Mouse (Mus musculus) lung, embryonic 16.5 days (tissue): ENCODE measurements around the gene Ogg1. TPM values are rescaled to one million over a fixed set of nuclear protein-coding genes. Genes with fewer than 3 reads are reported as not detected.

Experiments used
- ATAC-seq: fragments of 200-750 bp; cut with Nextera tagmentation; 2 replicates; pipeline ENCODE4 v1.8.0; 2017; ENCODE audit warnings: low read depth, mild to moderate bottlenecking, moderate library complexity
- H3K27ac ChIP-seq: fragments of 300-500 bp; sonication (generic); 2 replicates; pipeline ENCODE4 v1.5.1; 2014; ENCODE audit warnings: mild to moderate bottlenecking, control low read depth, low read length
- H3K27me3 ChIP-seq: fragments of 300-500 bp; sonication (generic); 2 replicates; pipeline ENCODE4 v1.6.1; 2014; ENCODE audit warnings: low read depth, low read length, mixed read lengths; ENCODE audit not compliant: control insufficient read depth, insufficient read depth
- H3K36me3 ChIP-seq: fragments of 300-500 bp; sonication (generic); 2 replicates; pipeline ENCODE4 v1.6.1; 2014; ENCODE audit warnings: low read length; ENCODE audit not compliant: control insufficient read depth, insufficient read depth
- H3K4me1 ChIP-seq: fragments of 300-500 bp; sonication (generic); replicated peaks from 2 replicates; pipeline ENCODE4 v1.6.1; 2014; ENCODE audit warnings: low read length, mixed read lengths; ENCODE audit not compliant: control insufficient read depth, insufficient read depth
- H3K4me2 ChIP-seq: fragments of 300-500 bp; sonication (generic); 2 replicates; pipeline ENCODE4 v1.6.1; 2014; ENCODE audit warnings: low read depth, low read length, control low read depth
- H3K4me3 ChIP-seq: fragments of 300-500 bp; sonication (generic); 2 replicates; pipeline ENCODE4 v1.5.1; 2014; ENCODE audit warnings: mild to moderate bottlenecking, low read length, control low read depth
- H3K9ac ChIP-seq: fragments of 300-500 bp; sonication (generic); 2 replicates; pipeline ENCODE4 v1.6.1; 2014; ENCODE audit warnings: low read length, control low read depth
- H3K9me3 ChIP-seq: fragments of 300-500 bp; sonication (generic); 2 replicates; pipeline ENCODE4 v1.6.1; 2016; ENCODE audit warnings: low read length; ENCODE audit not compliant: control insufficient read depth
- WGBS: fragments of 180-500 bp; shearing (Covaris S2); extraction: QIAGEN DNeasy Blood & Tissue Kit; methylation state at CpG from one replicate; pipeline ENCODE4 v1.1.7; 2014; 5-methylcytosine and 5-hydroxymethylcytosine counted together
- polyA plus RNA-seq: library from polyadenylated mRNA; unstranded; fragments of >200 nt; fragmentation: Nextera tagmentation; extraction: Ambion mirVana; gene quantifications from 2 replicates; pipeline ENCODE4 v1.2.1, GENCODE M21; 2015

Gene Ogg1
- polyA plus RNA-seq, 1 experiment from 2014 or later = 17.6 TPM

DNA sequence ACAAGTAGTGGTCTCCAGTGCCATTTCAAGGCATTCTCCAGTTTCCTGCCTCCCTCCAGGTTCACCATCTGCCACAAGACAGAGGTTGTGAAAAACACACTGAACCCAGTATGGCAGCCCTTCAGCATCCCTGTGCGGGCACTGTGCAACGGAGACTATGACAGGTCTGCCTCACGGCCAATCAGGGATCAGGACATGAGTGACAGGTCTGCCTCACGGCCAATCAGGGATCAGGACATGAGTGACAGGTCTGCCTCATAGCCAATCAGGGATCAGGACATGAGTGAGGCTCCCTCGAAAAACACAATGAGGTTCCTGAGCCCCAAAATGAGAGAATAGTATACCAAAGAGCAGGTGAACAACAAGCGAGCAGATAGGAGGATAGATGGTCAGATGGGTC is 36.4 kb upstream of the Ogg1 start:
- Histone ChIP-seq H3K36me3 (no peaks in the 10 kb centered on the region), H3K27ac (no peak overlapping the region), H3K9me3 (no peaks in the 10 kb centered on the region), H3K9ac (no peak overlapping the region), H3K27me3 (no peaks in the 10 kb centered on the region), H3K4me1 (no peaks in the 10 kb centered on the region), H3K4me2 (no peak overlapping the region), H3K4me3 (no peak overlapping the region)
- 65% methylated on average over 6 of the region's 6 CpGs for WGBS
- no peak for ATAC-seq

GRCm38 (mm10) chr6:113292938-113293337 is 33.8 kb upstream of the Ogg1 start:
- Histone ChIP-seq H3K4me3 (no peak overlapping the region), H3K9ac (no peak overlapping the region), H3K27ac (no peak overlapping the region), H3K4me1 (no peaks in the 10 kb centered on the region), H3K9me3 (no peaks in the 10 kb centered on the region), H3K36me3 (no peaks in the 10 kb centered on the region), H3K27me3 (no peaks in the 10 kb centered on the region), H3K4me2 (no peak overlapping the region)
- ATAC-seq = no peak
- WGBS = 67% methylated on average over 5 of the region's 5 CpGs

DNA sequence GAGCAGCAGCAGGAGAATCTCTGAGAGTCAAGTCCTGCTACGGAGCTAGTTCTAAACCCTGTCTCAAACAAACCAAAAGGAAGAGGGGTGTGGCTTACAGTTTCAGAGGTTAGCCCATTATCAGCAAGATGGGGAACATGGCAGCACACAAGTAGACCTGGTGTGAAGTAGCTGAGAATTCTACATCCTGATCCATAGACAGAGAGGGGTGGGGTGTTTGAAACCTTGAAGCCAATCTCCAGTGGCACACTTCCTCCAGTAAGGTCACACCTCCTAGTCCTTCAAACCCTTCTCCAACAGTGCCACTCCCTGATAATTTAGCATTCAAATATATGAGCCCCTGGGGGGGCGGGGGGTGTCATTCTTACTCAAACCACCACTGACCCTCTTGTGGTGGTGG is 30.7 kb upstream of the Ogg1 start:
- WGBS = 56% methylated on average over 2 of the region's 2 CpGs
- Histone ChIP-seq H3K9me3 (no peaks in the 10 kb centered on the region), H3K4me2 (no peak overlapping the region), H3K9ac (no peak overlapping the region), H3K27me3 (no peaks in the 10 kb centered on the region), H3K36me3 (no peaks in the 10 kb centered on the region), H3K4me1 (no peaks in the 10 kb centered on the region), H3K27ac (no peak overlapping the region), H3K4me3 (no peak overlapping the region)
- ATAC-seq = no peak

DNA sequence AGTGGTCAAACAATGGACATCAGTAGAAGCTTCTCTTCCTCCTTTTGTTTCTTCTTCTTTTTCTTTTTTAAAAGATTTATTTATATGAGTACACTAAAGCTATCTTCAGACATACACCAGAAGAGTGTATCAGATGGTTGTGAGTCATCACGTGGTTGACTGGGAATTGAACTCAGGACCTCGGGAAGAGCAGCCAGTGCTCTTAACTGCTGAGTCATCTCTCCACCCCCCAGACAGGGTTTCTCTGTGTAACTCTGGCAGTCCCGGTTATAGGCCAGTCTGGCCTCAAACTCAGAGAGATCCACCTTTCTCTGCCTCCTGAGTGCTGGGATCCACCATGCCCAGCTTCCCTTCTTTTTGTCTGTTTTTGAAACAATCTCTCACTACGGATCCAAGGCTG is 30.1 kb upstream of the Ogg1 start:
- no peak for ATAC-seq
- Histone ChIP-seq H3K4me2 (no peak overlapping the region), H3K9me3 (no peaks in the 10 kb centered on the region), H3K27ac (no peak overlapping the region), H3K36me3 (no peaks in the 10 kb centered on the region), H3K4me3 (no peak overlapping the region), H3K9ac (no peak overlapping the region), H3K4me1 (no peaks in the 10 kb centered on the region), H3K27me3 (no peaks in the 10 kb centered on the region)
- 58% methylated on average over 4 of the region's 4 CpGs for WGBS

DNA sequence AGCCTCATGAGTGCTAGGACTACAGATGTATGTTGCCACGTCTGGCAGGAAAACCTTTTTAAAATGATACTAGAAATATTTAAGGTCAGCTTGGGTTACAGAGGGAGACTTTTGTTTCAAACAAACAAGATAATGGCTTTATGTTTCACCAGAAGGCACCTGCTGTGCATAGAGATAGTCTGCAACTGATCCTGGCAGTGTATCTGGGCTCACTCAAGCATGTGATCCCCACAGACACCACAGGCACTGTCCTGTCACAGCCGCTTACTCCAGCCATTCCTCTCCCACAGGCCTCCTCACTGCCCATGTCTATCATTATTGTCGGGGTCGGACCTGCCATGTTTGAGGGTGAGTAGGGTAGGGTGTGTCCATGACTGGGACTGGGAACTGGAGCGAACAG is 25.4 kb upstream of the Ogg1 start:
- ATAC-seq = no peak
- no peak overlapping the region for H3K27ac ChIP-seq
- WGBS = 74% methylated on average over 5 of the region's 5 CpGs
- no peak overlapping the region for H3K4me2 ChIP-seq
- H3K9me3 ChIP-seq = no peaks in the 10 kb centered on the region
- no peaks in the 10 kb centered on the region for H3K27me3 ChIP-seq
- no peaks in the 10 kb centered on the region for H3K36me3 ChIP-seq
- H3K4me1 ChIP-seq = peaks cover 4% of the 10 kb centered on the region
- no peak overlapping the region for H3K4me3 ChIP-seq
- no peak overlapping the region for H3K9ac ChIP-seq

DNA sequence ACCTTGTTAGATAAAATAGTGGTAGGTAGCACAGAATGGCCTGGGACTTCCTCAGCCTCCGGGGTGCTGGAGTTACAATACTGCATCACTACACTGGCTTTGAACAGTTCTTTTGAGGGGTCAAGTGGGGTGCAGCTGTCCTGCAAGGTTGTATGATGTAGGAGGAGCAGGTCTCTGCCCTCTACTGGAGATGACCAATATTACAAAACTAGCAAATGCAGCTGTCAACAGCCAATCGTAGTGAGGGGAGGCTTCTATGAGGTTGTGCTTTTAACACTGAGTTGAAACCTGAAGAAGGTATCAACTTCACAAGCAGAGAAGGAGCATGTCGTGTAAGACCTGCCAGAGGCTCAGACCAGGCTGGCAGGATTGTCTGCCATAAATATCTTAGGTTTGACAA is 24.5 kb upstream of the Ogg1 start:
- WGBS = 17% methylated on average over 3 of the region's 3 CpGs
- H3K9me3 ChIP-seq = no peaks in the 10 kb centered on the region
- peaks cover 4% of the 10 kb centered on the region for H3K4me1 ChIP-seq
- H3K27ac ChIP-seq = no peak overlapping the region
- H3K36me3 ChIP-seq = no peaks in the 10 kb centered on the region
- H3K4me2 ChIP-seq = no peak overlapping the region
- no peaks in the 10 kb centered on the region for H3K27me3 ChIP-seq
- no peak for ATAC-seq
- H3K9ac ChIP-seq = no peak overlapping the region
- H3K4me3 ChIP-seq = no peak overlapping the region

DNA sequence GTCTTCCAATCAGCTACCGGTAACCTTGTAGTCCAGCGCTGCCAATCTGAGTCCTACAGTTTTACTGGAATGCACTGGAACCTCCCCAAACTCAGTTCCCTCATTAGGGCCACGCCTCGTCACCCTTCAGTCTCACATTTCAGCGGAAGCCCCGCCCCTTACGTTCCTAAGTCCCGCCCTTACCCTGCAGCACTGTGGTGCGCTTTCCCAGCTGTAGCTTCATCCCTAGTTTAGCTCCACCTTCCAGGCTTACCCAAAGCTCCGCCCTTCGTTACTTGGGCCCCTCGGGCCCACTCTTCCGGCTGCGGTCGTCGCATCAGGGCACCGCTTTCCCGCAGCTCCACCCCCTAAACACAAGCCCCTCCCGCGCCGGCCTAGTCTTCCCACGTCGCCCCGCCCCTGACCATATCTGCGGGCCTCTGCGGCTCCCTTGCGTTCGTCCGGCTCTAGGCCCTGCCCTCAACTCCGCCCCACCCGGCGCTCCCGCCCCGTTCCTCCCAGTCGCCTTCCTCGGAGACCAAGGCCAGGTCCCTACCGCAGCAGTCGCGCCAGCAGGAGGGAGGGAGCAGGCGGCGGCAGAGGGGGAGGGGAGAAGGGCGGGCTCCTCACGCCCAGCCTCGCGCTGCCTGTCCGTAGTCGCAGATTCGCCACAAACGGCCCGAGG is 20.3 kb upstream of the Ogg1 start:
- H3K4me2 ChIP-seq = peak overlapping the region; percentile 81
- peaks cover 14% of the 10 kb centered on the region for H3K4me1 ChIP-seq
- peak overlapping the region; percentile 94 for H3K4me3 ChIP-seq
- 1% methylated on average over 50 of the region's 50 CpGs for WGBS
- H3K27me3 ChIP-seq = no peaks in the 10 kb centered on the region
- peak; percentile 98 for ATAC-seq
- H3K36me3 ChIP-seq = peaks cover 12% of the 10 kb centered on the region
- no peaks in the 10 kb centered on the region for H3K9me3 ChIP-seq
- peak overlapping the region; percentile 98 for H3K9ac ChIP-seq
- H3K27ac ChIP-seq = peak overlapping the region; percentile 99

GRCm38 (mm10) chr6:113306986-113307349 is 19.8 kb upstream of the Ogg1 start, which contains the start of gene Brpf1:
Gene Brpf1 (plus strand): TSS chr6:113307137.
- no peaks in the 10 kb centered on the region for H3K9me3 ChIP-seq
- peaks cover 12% of the 10 kb centered on the region for H3K36me3 ChIP-seq
- H3K9ac ChIP-seq = peak within 1 kb of the TSS; percentile 98
- under 1% methylated on average over 32 of the region's 32 CpGs for WGBS
- peak within 1 kb of the TSS; percentile 94 for H3K4me3 ChIP-seq
- peaks cover 14% of the 10 kb centered on the region for H3K4me1 ChIP-seq
- peak within 1 kb of the TSS; percentile 99 for H3K27ac ChIP-seq
- H3K4me2 ChIP-seq = peak within 1 kb of the TSS; percentile 81
- no peaks in the 10 kb centered on the region for H3K27me3 ChIP-seq
- ATAC-seq = peak; percentile 51

- H3K27ac ChIP-seq = peak overlapping the region; percentile 99
- ATAC-seq = no peak
- peaks cover 12% of the 10 kb centered on the region for H3K36me3 ChIP-seq
- peaks cover 14% of the 10 kb centered on the region for H3K4me1 ChIP-seq
- H3K4me2 ChIP-seq = peak overlapping the region; percentile 72
- H3K27me3 ChIP-seq = no peaks in the 10 kb centered on the region
- under 1% methylated on average over 26 of the region's 34 CpGs for WGBS
- H3K9ac ChIP-seq = peak overlapping the region; percentile 98
- H3K9me3 ChIP-seq = no peaks in the 10 kb centered on the region
- H3K4me3 ChIP-seq = peak overlapping the region; percentile 94
Observed at GRCm38 (mm10) chr6:113307481-113308121, 19.2 kb upstream of the Ogg1 start.
